Mouse (Mus musculus) liver, postnatal 0 days (tissue): ENCODE measurements around the gene Gimap8. TPM values are rescaled to one million over a fixed set of nuclear protein-coding genes. Genes with fewer than 3 reads are reported as not detected.
A peak's percentile ranks its signal among the peaks of the same experiment; 100 is the strongest.

Source experiments
- ATAC-seq: fragments of 200-750 bp; cut with Nextera tagmentation; 2 replicates; pipeline ENCODE4 v1.8.0; 2017; ENCODE audit warnings: mild to moderate bottlenecking, moderate library complexity
- DNase-seq: peaks from one replicate; pipeline ENCODE4 v3.0.0-alpha.2; 2016
- H3K27ac ChIP-seq: fragments of 300-500 bp; sonication (generic); 2 replicates; pipeline ENCODE4 v1.5.1; 2014; ENCODE audit warnings: antibody characterized with exemption, moderate library complexity, mild to moderate bottlenecking, low read depth
- H3K27me3 ChIP-seq: fragments of 300-500 bp; sonication (generic); 2 replicates; pipeline ENCODE4 v1.6.1; 2014; ENCODE audit warnings: low read length, control low read depth, mixed read lengths; ENCODE audit not compliant: insufficient read depth
- H3K36me3 ChIP-seq: fragments of 300-500 bp; sonication (generic); replicated peaks from 2 replicates; pipeline ENCODE4 v1.6.1; 2014; ENCODE audit warnings: mild to moderate bottlenecking, control low read depth, low read length, moderate library complexity, mixed read lengths; ENCODE audit not compliant: insufficient read depth
- H3K4me1 ChIP-seq: fragments of 300-500 bp; sonication (generic); 2 replicates; pipeline ENCODE4 v1.6.1; 2014; ENCODE audit warnings: antibody characterized with exemption, mild to moderate bottlenecking, control low read depth; ENCODE audit not compliant: insufficient read depth
- H3K4me2 ChIP-seq: fragments of 300-500 bp; sonication (generic); 2 replicates; pipeline ENCODE4 v1.6.1; 2014; ENCODE audit warnings: low read depth, mild to moderate bottlenecking, low read length, moderate library complexity, mixed read lengths
- H3K4me3 ChIP-seq: fragments of 300-500 bp; sonication (generic); 2 replicates; pipeline ENCODE4 v1.5.1; 2014; ENCODE audit warnings: low read depth, low read length
- H3K9ac ChIP-seq: fragments of 300-500 bp; sonication (generic); replicated peaks from 2 replicates; pipeline ENCODE4 v1.6.1; 2014; ENCODE audit warnings: mild to moderate bottlenecking, moderate library complexity
- H3K9me3 ChIP-seq: fragments of 300-500 bp; sonication (generic); 2 replicates; pipeline ENCODE4 v1.6.1; 2016; ENCODE audit warnings: mild to moderate bottlenecking, control low read depth, low read length, mixed read lengths
- CTCF ChIP-seq: sonication (generic); IDR thresholded peaks from 2 replicates; pipeline ENCODE4 v1.5.1; 2016; ENCODE audit warnings: antibody characterized with exemption, low read depth
- EP300 ChIP-seq: IDR thresholded peaks from 2 replicates; pipeline ENCODE4 v1.6.1; 2016; ENCODE audit warnings: antibody characterized with exemption, low read depth, mild to moderate bottlenecking
- WGBS: fragments of 180-500 bp; shearing (Covaris S2); extraction: QIAGEN DNeasy Blood & Tissue Kit; methylation state at CpG from one replicate; pipeline ENCODE4 v1.1.7; 2014; ENCODE audit not compliant: insufficient replicate concordance; 5-methylcytosine and 5-hydroxymethylcytosine counted together
- polyA plus RNA-seq: library from polyadenylated mRNA; unstranded; fragments of >200 nt; fragmentation: Nextera tagmentation; extraction: Ambion mirVana; gene quantifications from 2 replicates; pipeline ENCODE4 v1.2.1, GENCODE M21; 2015

Gene Gimap8
- polyA plus RNA-seq, result 1.1 TPM in 2 replicates

- H3K27me3 ChIP-seq, result no peaks in the 10 kb centered on the region
- peaks cover 4% of the 10 kb centered on the region for H3K4me1 ChIP-seq
- DNase-seq (peak; percentile 69), ATAC-seq (peak; percentile 61)
- 5% methylated on average over 3 of the region's 3 CpGs for WGBS
- peak within 1 kb of the TSS; percentile 24; the same call in 1 of the 2 replicates for H3K4me2 ChIP-seq
- H3K36me3 ChIP-seq, result no peaks in the 10 kb centered on the region
- H3K4me3 ChIP-seq, result no peak within 1 kb of the TSS
- H3K27ac ChIP-seq, result no peak within 1 kb of the TSS
- H3K9ac ChIP-seq, result no peak within 1 kb of the TSS
- no peaks in the 10 kb centered on the region for H3K9me3 ChIP-seq
- TF ChIP-seq EP300 (no peak), CTCF (peak; percentile 76)
Measured at GRCm38 (mm10) chr6:48646995-48647394, at the start of gene Gimap8. Gimap8 (plus strand) TSS chr6:48647234.

DNA sequence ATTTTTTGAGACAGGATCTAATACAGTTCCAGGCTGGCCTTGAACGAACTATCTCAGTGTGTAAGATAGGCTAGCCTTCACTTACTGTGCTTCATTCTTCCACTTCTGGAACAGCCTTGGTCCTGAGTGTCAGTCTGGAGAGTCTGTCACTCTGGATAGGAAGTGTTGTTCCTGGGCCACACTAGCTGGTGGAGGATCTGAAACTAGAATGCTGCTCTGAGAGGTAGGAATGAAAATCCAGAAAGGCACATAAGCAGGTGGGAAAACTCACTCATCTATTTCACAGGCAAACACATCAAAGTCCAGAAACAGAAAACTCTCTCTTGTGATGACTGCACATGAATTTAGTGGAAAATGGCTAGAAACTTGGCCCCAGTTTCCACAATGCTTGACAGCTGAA, 46.4 kb upstream of the Gimap8 start:
- Histone ChIP-seq H3K4me2 (no peak overlapping the region), H3K27me3 (no peaks in the 10 kb centered on the region), H3K9ac (no peak overlapping the region), H3K9me3 (no peaks in the 10 kb centered on the region), H3K4me3 (no peak overlapping the region), H3K4me1 (peaks cover 17% of the 10 kb centered on the region), H3K36me3 (peaks cover 26% of the 10 kb centered on the region), H3K27ac (peak overlapping the region; percentile 91)
- TF ChIP-seq CTCF (no peak), EP300 (no peak)
- WGBS, result 78% methylated on average over 1 of the region's 1 CpGs
- ATAC-seq (no peak), DNase-seq (no peak)

- H3K4me2 ChIP-seq, result peak within 1 kb of the TSS; percentile 88
- no peaks in the 10 kb centered on the region for H3K9me3 ChIP-seq
- H3K9ac ChIP-seq, result peak within 1 kb of the TSS; percentile 65
- ATAC-seq (peak; percentile 98), DNase-seq (peak; percentile 95)
- peaks cover 22% of the 10 kb centered on the region for H3K36me3 ChIP-seq
- WGBS, result 5% methylated on average over 42 of the region's 42 CpGs
- H3K27me3 ChIP-seq, result no peaks in the 10 kb centered on the region
- peak within 1 kb of the TSS; percentile 91 for H3K27ac ChIP-seq
- H3K4me3 ChIP-seq, result peak within 1 kb of the TSS; percentile 64
- H3K4me1 ChIP-seq, result peaks cover 17% of the 10 kb centered on the region
- TF ChIP-seq EP300 (peak; percentile 60; the same call in 1 of the 2 replicates), CTCF (no peak)
Measured at GRCm38 (mm10) chr6:48601271-48602079, 45.6 kb upstream of the Gimap8 start, which contains the start of gene Zfp775. Zfp775 (plus strand) TSS chr6:48602063.

DNA sequence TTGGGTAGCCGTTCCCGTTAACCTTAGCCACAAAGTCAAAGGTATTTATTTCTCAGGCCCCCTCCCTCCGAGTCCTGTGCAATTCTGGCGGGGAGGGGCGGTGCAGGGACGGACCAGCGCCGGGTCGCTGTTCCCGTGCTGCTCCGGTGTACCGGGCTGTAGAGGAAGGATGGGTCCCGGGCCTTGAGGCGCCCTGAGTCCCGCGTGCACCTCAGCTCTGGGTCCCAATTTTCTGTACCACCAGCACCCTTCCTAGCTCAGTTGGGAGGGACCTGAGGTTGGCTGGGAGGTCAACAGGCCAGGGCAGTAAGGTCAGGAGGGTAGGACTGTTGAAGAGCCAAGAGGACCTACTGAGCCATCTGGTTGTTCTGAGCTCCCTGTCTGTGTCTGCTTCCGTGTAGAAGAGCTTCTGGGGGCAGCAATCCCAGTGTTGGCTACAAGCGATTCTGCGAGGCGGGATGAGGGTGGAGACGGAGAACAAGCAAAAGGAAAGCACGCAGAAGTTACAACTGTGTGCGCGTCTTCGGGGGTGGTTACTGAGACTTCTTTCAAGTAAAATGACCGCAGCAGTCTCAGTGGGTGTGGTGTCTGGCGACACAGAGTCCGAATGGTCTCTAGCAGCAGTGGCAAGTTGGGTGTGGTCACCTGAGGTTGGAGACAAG, 44.8 kb upstream of the Gimap8 start:
- H3K27ac ChIP-seq, result peak overlapping the region; percentile 91
- peak overlapping the region; percentile 65 for H3K9ac ChIP-seq
- WGBS, result 2% methylated on average over 28 of the region's 28 CpGs
- H3K36me3 ChIP-seq, result peaks cover 14% of the 10 kb centered on the region
- H3K4me1 ChIP-seq, result peaks cover 17% of the 10 kb centered on the region
- no peak for DNase-seq
- no peaks in the 10 kb centered on the region for H3K9me3 ChIP-seq
- no peaks in the 10 kb centered on the region for H3K27me3 ChIP-seq
- no peak for ATAC-seq
- H3K4me3 ChIP-seq, result peak overlapping the region; percentile 64
- H3K4me2 ChIP-seq, result peak overlapping the region; percentile 88
- TF ChIP-seq EP300 (no peak), CTCF (no peak)

DNA sequence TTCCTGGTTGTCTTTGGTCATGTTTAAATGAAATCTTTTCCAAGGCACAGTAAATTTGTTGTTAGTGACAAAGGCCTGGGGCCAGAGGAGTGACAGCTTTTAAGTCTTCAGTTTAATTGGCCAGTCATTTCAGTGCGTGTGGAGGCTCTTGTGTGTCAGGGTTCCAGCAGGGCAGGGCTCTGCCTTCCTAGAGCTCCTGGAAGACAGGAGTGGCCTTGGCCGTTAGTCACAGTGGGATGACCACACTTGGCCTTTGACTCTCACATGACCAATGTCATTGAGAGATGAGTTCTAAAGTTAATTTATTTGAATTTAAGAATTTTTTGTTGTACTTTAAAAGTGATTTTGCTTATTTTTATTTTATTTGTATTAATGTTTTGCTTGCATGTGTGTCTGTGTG, 38.9 kb upstream of the Gimap8 start:
- TF ChIP-seq EP300 (no peak), CTCF (no peak)
- Histone ChIP-seq H3K27me3 (no peaks in the 10 kb centered on the region), H3K4me3 (no peak overlapping the region), H3K4me1 (peaks cover under 1% of the 10 kb centered on the region; the same call in 1 of the 2 replicates), H3K4me2 (no peak overlapping the region), H3K9me3 (no peaks in the 10 kb centered on the region), H3K9ac (no peak overlapping the region), H3K36me3 (no peaks in the 10 kb centered on the region), H3K27ac (no peak overlapping the region)
- ATAC-seq (no peak), DNase-seq (no peak)
- 77% methylated on average over 2 of the region's 2 CpGs for WGBS

- Histone ChIP-seq H3K27me3 (no peaks in the 10 kb centered on the region), H3K4me3 (no peak overlapping the region), H3K9me3 (no peaks in the 10 kb centered on the region), H3K36me3 (no peaks in the 10 kb centered on the region; the same call in 1 of the 2 replicates), H3K4me2 (no peak overlapping the region), H3K9ac (no peak overlapping the region), H3K27ac (no peak overlapping the region), H3K4me1 (no peaks in the 10 kb centered on the region)
- WGBS, result 39% methylated on average over 5 of the region's 7 CpGs
- DNase-seq (no peak), ATAC-seq (peak; percentile 56)
- no peak for TF ChIP-seq EP300
- no peak for TF ChIP-seq CTCF
Measured at GRCm38 (mm10) chr6:48609512-48609911, 37.5 kb upstream of the Gimap8 start.
